Mouse (Mus musculus): Measurements from ENCODE around the gene Golga7b. TPM values are rescaled to one million over a fixed set of nuclear protein-coding genes. Genes with fewer than 3 reads are reported as not detected.
A peak's percentile ranks its signal among the peaks of the same experiment; 100 is the strongest.

The Golga7b gene
- polyA plus RNA-seq, 1 experiment from 2014 or later = 3.2 TPM

- Histone ChIP-seq H3K4me2 (ENCODE audit: low read depth, low read length) (no peak overlapping the region), H3K9ac (ENCODE audit: low read depth, low read length) (no peak overlapping the region), H3K27me3 (replicated peaks; ENCODE audit: control insufficient read depth, insufficient read depth, low read length) (no peaks in the 10 kb centered on the region; the same call in 1 of the 2 replicates), H3K36me3 (ENCODE audit: control insufficient read depth, insufficient read depth, low read length) (no peaks in the 10 kb centered on the region), H3K27ac (replicated peaks; ENCODE audit: low read depth, low read length) (no peak overlapping the region), H3K4me3 (ENCODE audit: low read depth, low read length) (no peak overlapping the region), H3K9me3 (ENCODE audit: control insufficient read depth, low read length) (no peaks in the 10 kb centered on the region), H3K4me1 (ENCODE audit: control insufficient read depth, insufficient read depth, low read length) (no peaks in the 10 kb centered on the region)
- 34% methylated on average over 14 of the region's 14 CpGs for WGBS
- DNase-seq (ENCODE audit: low spot score) (peak; percentile 68), ATAC-seq (ENCODE audit: low read depth) (peak; percentile 45)
Measured at GRCm38 (mm10) chr19:42272003-42272963, 24.9 kb downstream of the Golga7b start.

GRCm38 (mm10) chr19:42277288-42277687, 29.9 kb downstream of the Golga7b start:
- Histone ChIP-seq H3K27ac (replicated peaks; ENCODE audit: low read depth, low read length) (no peak overlapping the region), H3K4me3 (ENCODE audit: low read depth, low read length) (no peak overlapping the region), H3K27me3 (replicated peaks; ENCODE audit: control insufficient read depth, insufficient read depth, low read length) (no peaks in the 10 kb centered on the region), H3K4me2 (ENCODE audit: low read depth, low read length) (no peak overlapping the region), H3K4me1 (ENCODE audit: control insufficient read depth, insufficient read depth, low read length) (no peaks in the 10 kb centered on the region), H3K36me3 (ENCODE audit: control insufficient read depth, insufficient read depth, low read length) (no peaks in the 10 kb centered on the region), H3K9me3 (ENCODE audit: control insufficient read depth, low read length) (no peaks in the 10 kb centered on the region), H3K9ac (ENCODE audit: low read depth, low read length) (no peak overlapping the region)
- no peak for ATAC-seq (ENCODE audit: low read depth)
- 86% methylated on average over 6 of the region's 6 CpGs for WGBS
- DNase-seq (ENCODE audit: low spot score) = no peak

- Histone ChIP-seq H3K9me3 (ENCODE audit: control insufficient read depth, low read length) (no peaks in the 10 kb centered on the region), H3K4me1 (ENCODE audit: control insufficient read depth, insufficient read depth, low read length) (no peaks in the 10 kb centered on the region), H3K9ac (ENCODE audit: low read depth, low read length) (no peak overlapping the region), H3K4me2 (ENCODE audit: low read depth, low read length) (no peak overlapping the region), H3K4me3 (ENCODE audit: low read depth, low read length) (no peak overlapping the region), H3K27ac (replicated peaks; ENCODE audit: low read depth, low read length) (no peak overlapping the region), H3K36me3 (ENCODE audit: control insufficient read depth, insufficient read depth, low read length) (no peaks in the 10 kb centered on the region), H3K27me3 (replicated peaks; ENCODE audit: control insufficient read depth, insufficient read depth, low read length) (no peaks in the 10 kb centered on the region)
- WGBS = 72% methylated on average over 5 of the region's 5 CpGs
- DNase-seq (ENCODE audit: low spot score) (no peak), ATAC-seq (ENCODE audit: low read depth) (no peak)
Measured at GRCm38 (mm10) chr19:42278461-42278860, 31.1 kb downstream of the Golga7b start.

- Histone ChIP-seq H3K27ac (replicated peaks; ENCODE audit: low read depth, low read length) (no peak overlapping the region), H3K27me3 (replicated peaks; ENCODE audit: control insufficient read depth, insufficient read depth, low read length) (no peaks in the 10 kb centered on the region), H3K36me3 (ENCODE audit: control insufficient read depth, insufficient read depth, low read length) (no peaks in the 10 kb centered on the region), H3K4me1 (ENCODE audit: control insufficient read depth, insufficient read depth, low read length) (no peaks in the 10 kb centered on the region), H3K9ac (ENCODE audit: low read depth, low read length) (no peak overlapping the region), H3K4me3 (ENCODE audit: low read depth, low read length) (no peak overlapping the region), H3K4me2 (ENCODE audit: low read depth, low read length) (no peak overlapping the region), H3K9me3 (ENCODE audit: control insufficient read depth, low read length) (no peaks in the 10 kb centered on the region)
- no peak for DNase-seq (ENCODE audit: low spot score)
- WGBS = 58% methylated on average over 3 of the region's 3 CpGs
- no peak for ATAC-seq (ENCODE audit: low read depth)
Measured at GRCm38 (mm10) chr19:42279611-42280010, 32.2 kb downstream of the Golga7b start.

- Histone ChIP-seq H3K4me3 (ENCODE audit: low read depth, low read length) (no peak overlapping the region), H3K9me3 (ENCODE audit: control insufficient read depth, low read length) (no peaks in the 10 kb centered on the region), H3K36me3 (ENCODE audit: control insufficient read depth, insufficient read depth, low read length) (no peaks in the 10 kb centered on the region), H3K27ac (replicated peaks; ENCODE audit: low read depth, low read length) (no peak overlapping the region), H3K27me3 (replicated peaks; ENCODE audit: control insufficient read depth, insufficient read depth, low read length) (no peaks in the 10 kb centered on the region), H3K4me2 (ENCODE audit: low read depth, low read length) (no peak overlapping the region), H3K9ac (ENCODE audit: low read depth, low read length) (no peak overlapping the region), H3K4me1 (ENCODE audit: control insufficient read depth, insufficient read depth, low read length) (no peaks in the 10 kb centered on the region)
- no peak for DNase-seq (ENCODE audit: low spot score)
- WGBS = 75% methylated on average over 8 of the region's 8 CpGs
- ATAC-seq (ENCODE audit: low read depth) = no peak
Measured at GRCm38 (mm10) chr19:42284178-42284577, 36.8 kb downstream of the Golga7b start.

GRCm38 (mm10) chr19:42288361-42288760, 41.0 kb downstream of the Golga7b start:
- Histone ChIP-seq H3K4me1 (ENCODE audit: control insufficient read depth, insufficient read depth, low read length) (peaks cover 4% of the 10 kb centered on the region; the same call in 1 of the 2 replicates), H3K36me3 (ENCODE audit: control insufficient read depth, insufficient read depth, low read length) (no peaks in the 10 kb centered on the region), H3K9me3 (ENCODE audit: control insufficient read depth, low read length) (no peaks in the 10 kb centered on the region), H3K9ac (ENCODE audit: low read depth, low read length) (no peak overlapping the region), H3K4me2 (ENCODE audit: low read depth, low read length) (no peak overlapping the region), H3K27me3 (replicated peaks; ENCODE audit: control insufficient read depth, insufficient read depth, low read length) (no peaks in the 10 kb centered on the region), H3K4me3 (ENCODE audit: low read depth, low read length) (no peak overlapping the region), H3K27ac (replicated peaks; ENCODE audit: low read depth, low read length) (no peak overlapping the region)
- 60% methylated on average over 4 of the region's 4 CpGs for WGBS
- ATAC-seq (ENCODE audit: low read depth) (no peak), DNase-seq (ENCODE audit: low spot score) (no peak)

GRCm38 (mm10) chr19:42290954-42291661, 43.7 kb downstream of the Golga7b start:
- Histone ChIP-seq H3K9ac (ENCODE audit: low read depth, low read length) (no peak overlapping the region), H3K4me1 (ENCODE audit: control insufficient read depth, insufficient read depth, low read length) (peaks cover 4% of the 10 kb centered on the region; the same call in 1 of the 2 replicates), H3K27me3 (replicated peaks; ENCODE audit: control insufficient read depth, insufficient read depth, low read length) (no peaks in the 10 kb centered on the region), H3K27ac (replicated peaks; ENCODE audit: low read depth, low read length) (no peak overlapping the region), H3K9me3 (ENCODE audit: control insufficient read depth, low read length) (no peaks in the 10 kb centered on the region), H3K4me2 (ENCODE audit: low read depth, low read length) (no peak overlapping the region), H3K36me3 (ENCODE audit: control insufficient read depth, insufficient read depth, low read length) (no peaks in the 10 kb centered on the region), H3K4me3 (ENCODE audit: low read depth, low read length) (no peak overlapping the region)
- ATAC-seq (ENCODE audit: low read depth) (no peak), DNase-seq (ENCODE audit: low spot score) (no peak)
- 25% methylated on average over 7 of the region's 7 CpGs for WGBS

GRCm38 (mm10) chr19:42292106-42292505, 44.7 kb downstream of the Golga7b start:
- 26% methylated on average over 8 of the region's 8 CpGs for WGBS
- H3K27me3 ChIP-seq (replicated peaks; ENCODE audit: control insufficient read depth, insufficient read depth, low read length) = no peaks in the 10 kb centered on the region
- no peaks in the 10 kb centered on the region for H3K9me3 ChIP-seq (ENCODE audit: control insufficient read depth, low read length)
- H3K9ac ChIP-seq (ENCODE audit: low read depth, low read length) = no peak overlapping the region
- peak overlapping the region; percentile 7; the same call in 1 of the 2 replicates for H3K4me2 ChIP-seq (ENCODE audit: low read depth, low read length)
- peaks cover 4% of the 10 kb centered on the region; the same call in 1 of the 2 replicates for H3K4me1 ChIP-seq (ENCODE audit: control insufficient read depth, insufficient read depth, low read length)
- no peak overlapping the region for H3K4me3 ChIP-seq (ENCODE audit: low read depth, low read length)
- ATAC-seq (ENCODE audit: low read depth) = peak; percentile 30; the same call in 1 of the 2 replicates
- DNase-seq (ENCODE audit: low spot score) = no peak
- H3K36me3 ChIP-seq (ENCODE audit: control insufficient read depth, insufficient read depth, low read length) = no peaks in the 10 kb centered on the region
- H3K27ac ChIP-seq (replicated peaks; ENCODE audit: low read depth, low read length) = no peak overlapping the region

Measured in embryonic facial prominence, embryonic 14.5 days (tissue).